Mouse (Mus musculus) urinary bladder, postnatal 4 days (tissue): ENCODE measurements at regions not wholly inside any gene's neighbourhood (a gene's known extent, or its start where the extent isn't known, plus 50 kb on each side); places are given as distances from the start of the nearest gene placed in this dataset.

ENCODE experiments used
- DNase-seq, 2 experiments: peaks; one replicate each; pipeline ENCODE4 v3.0.0; 2021 to 2022; ENCODE audit warnings: low spot score in 2 of 2

DNA sequence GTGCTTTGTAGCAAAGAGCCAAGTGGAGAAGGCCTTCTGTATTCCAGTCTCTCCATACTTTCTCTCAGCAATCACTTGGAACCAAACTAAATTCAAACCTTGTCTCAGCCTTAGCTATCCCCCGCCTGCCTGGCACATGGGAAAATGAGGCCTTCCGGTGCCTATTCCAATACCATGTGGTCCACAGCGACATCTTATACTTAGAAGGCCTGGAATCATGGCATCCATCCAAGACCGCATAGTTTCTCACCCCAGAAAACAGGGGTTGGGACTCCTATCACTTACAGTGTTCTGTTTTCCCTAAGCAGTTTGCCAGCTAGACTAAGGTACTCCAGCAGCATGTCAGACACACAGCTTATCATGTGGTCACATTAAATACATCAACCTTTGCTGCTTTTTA is 1595.4 kb downstream of the Cntnap5b start:
- no peak for DNase-seq

DNA sequence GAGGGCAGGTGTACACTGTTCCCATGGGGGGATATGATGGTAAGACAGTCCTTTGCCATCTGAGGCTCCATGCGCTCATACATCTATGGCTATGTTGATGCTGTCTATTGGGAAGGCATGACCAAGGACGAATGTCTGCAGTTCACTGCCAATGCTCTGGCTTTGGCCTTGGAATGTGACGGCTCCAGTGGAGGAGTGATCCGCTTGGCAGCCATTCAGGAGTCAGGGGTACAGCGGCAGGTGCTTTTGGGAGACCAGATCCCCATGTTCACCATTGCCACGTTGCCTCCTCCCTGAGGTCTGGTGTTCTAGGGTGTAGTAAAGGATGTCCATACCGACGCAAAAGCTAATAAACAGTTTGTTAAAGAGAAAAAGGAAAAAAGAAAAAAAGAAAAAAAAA is 1613.7 kb downstream of the Cntnap5b start:
- peak in 1 of 2 experiments; percentile 52 for DNase-seq
